In genomic region chr9:114527085-114527484, GRCm38 (mm10) we compare ENCODE assay signal across 8 mouse cellular contexts. TPM values are rescaled to one million over a fixed set of nuclear protein-coding genes. Genes with fewer than 3 reads are reported as not detected.
A peak's percentile ranks its signal among the peaks of the same experiment; 100 is the strongest.
DNase-seq lines count a peak whose midpoint lies in the region; ATAC-seq lines count a peak whose summit lies in the region.

No protein-coding gene starts in this region.

- ATAC-seq in forebrain, embryonic 16.5 days, result no peak; the same call in 1 of the 2 replicates
- ATAC-seq in hindbrain, embryonic 13.5 days (ENCODE audit: low FRiP score), result no peak
- ATAC-seq in limb, embryonic 15.5 days (ENCODE audit: insufficient number of reproducible peaks, low FRiP score, low TSS enrichment, low read depth), result no peak
- no peak for ATAC-seq in monocyte, adult 5-6 weeks (replicated peaks; ENCODE audit: insufficient number of reproducible peaks, low FRiP score, low TSS enrichment, poor library complexity, severe bottlenecking)

- peaks cover 12% of the 10 kb centered on the region for H3K4me1 ChIP-seq in forebrain, embryonic 16.5 days (replicated peaks; ENCODE audit: control insufficient read depth, insufficient read depth, low read length)
- peaks cover 37% of the 10 kb centered on the region for H3K4me1 ChIP-seq in hindbrain, embryonic 13.5 days (replicated peaks)
- peaks cover 28% of the 10 kb centered on the region for H3K4me1 ChIP-seq in limb, embryonic 15.5 days

- H3K9me3 ChIP-seq in forebrain, embryonic 16.5 days (ENCODE audit: control insufficient read depth, low read length), result no peaks in the 10 kb centered on the region
- H3K9me3 ChIP-seq in hindbrain, embryonic 13.5 days, result no peaks in the 10 kb centered on the region
- H3K9me3 ChIP-seq in limb, embryonic 15.5 days, result no peaks in the 10 kb centered on the region

- no peak overlapping the region for H3K4me3 ChIP-seq in forebrain, embryonic 16.5 days (replicated peaks; ENCODE audit: low read length)
- no peak overlapping the region; the same call in 1 of the 2 replicates for H3K4me3 ChIP-seq in hindbrain, embryonic 13.5 days
- peak overlapping the region; percentile 11; the same call in 1 of the 2 replicates for H3K4me3 ChIP-seq in limb, embryonic 15.5 days

- no peaks in the 10 kb centered on the region for H3K36me3 ChIP-seq in forebrain, embryonic 16.5 days (ENCODE audit: control insufficient read depth, insufficient read depth)
- no peaks in the 10 kb centered on the region for H3K36me3 ChIP-seq in hindbrain, embryonic 13.5 days
- H3K36me3 ChIP-seq in limb, embryonic 15.5 days, result no peaks in the 10 kb centered on the region

- H3K27ac ChIP-seq in forebrain, embryonic 16.5 days (ENCODE audit: low read length), result no peak overlapping the region
- no peak overlapping the region for H3K27ac ChIP-seq in hindbrain, embryonic 13.5 days
- H3K27ac ChIP-seq in limb, embryonic 15.5 days, result 0 out of 2 replicates have a peak overlapping the region, but pooled peaks have one; percentile 1

- DNase-seq in 3T3-L1 (ENCODE audit: low read depth, low spot score), result peak; percentile 95
- DNase-seq in WW6 (ENCODE audit: low read depth, low spot score), result peak; percentile 61
- peak; percentile 71 for DNase-seq in naive thymus-derived CD4-positive, alpha-beta T cell, adult 2 months (ENCODE audit: low read depth)
- DNase-seq in ovary, postnatal 14 days (ENCODE audit: low spot score), result no peak

- no peaks in the 10 kb centered on the region for H3K27me3 ChIP-seq in forebrain, embryonic 16.5 days (replicated peaks; ENCODE audit: control insufficient read depth, insufficient read depth, low read length)
- H3K27me3 ChIP-seq in hindbrain, embryonic 13.5 days, result no peaks in the 10 kb centered on the region
- H3K27me3 ChIP-seq in limb, embryonic 15.5 days, result no peaks in the 10 kb centered on the region

- WGBS in forebrain, embryonic 16.5 days, result 5% methylated on average over 16 of the region's 16 CpGs
- 1% methylated on average over 16 of the region's 16 CpGs for whole genome bisulfite sequencing in hindbrain, embryonic 13.5 days
- 9% methylated on average over 16 of the region's 16 CpGs for WGBS in limb, embryonic 15.5 days

- peak overlapping the region; percentile 4; the same call in 1 of the 2 replicates for H3K4me2 ChIP-seq in forebrain, embryonic 16.5 days (ENCODE audit: low read length)
- H3K4me2 ChIP-seq in hindbrain, embryonic 13.5 days, result peak overlapping the region; percentile 36
- peak overlapping the region; percentile 32 for H3K4me2 ChIP-seq in limb, embryonic 15.5 days

- H3K9ac ChIP-seq in forebrain, embryonic 16.5 days (replicated peaks; ENCODE audit: low read depth, low read length), result no peak overlapping the region
- H3K9ac ChIP-seq in hindbrain, embryonic 13.5 days, result no peak overlapping the region
- H3K9ac ChIP-seq in limb, embryonic 15.5 days, result no peak overlapping the region

RNA-seq across cellular contexts. Expression of gene C130032M10Rik, which starts 11.6 kb away (rescaled TPM):
- polyA plus RNA-seq in forebrain, embryonic 16.5 days (2015; fragmentation: Nextera tagmentation; extraction: Ambion mirVana), result not detected in 2 replicates
- 0.32 and 0.35 TPM in 2 replicates for polyA plus RNA-seq in hindbrain, embryonic 13.5 days (2015; fragmentation: Nextera tagmentation; extraction: Ambion mirVana)
- polyA plus RNA-seq in limb, embryonic 15.5 days (2015; fragmentation: Nextera tagmentation; extraction: Ambion mirVana), result 5.5 and 6.6 TPM in 2 replicates
- total RNA-seq in monocyte, adult 5-6 weeks (2017), result not detected in 3 replicates

RNA-seq across cellular contexts. Expression of gene Ccr4, which starts 22.4 kb away (rescaled TPM):
- polyA plus RNA-seq in forebrain, embryonic 16.5 days (2015; fragmentation: Nextera tagmentation; extraction: Ambion mirVana), result not detected in 2 replicates
- not detected in 2 replicates for polyA plus RNA-seq in hindbrain, embryonic 13.5 days (2015; fragmentation: Nextera tagmentation; extraction: Ambion mirVana)
- 4.5 and 5.7 TPM in 2 replicates for polyA plus RNA-seq in limb, embryonic 15.5 days (2015; fragmentation: Nextera tagmentation; extraction: Ambion mirVana)
- 0.19 to 0.43 TPM (median 0.38 TPM) in 3 replicates for total RNA-seq in monocyte, adult 5-6 weeks (2017)

RNA-seq across cellular contexts. Expression of gene Trim71, which starts 37.1 kb away (rescaled TPM):
- 0.12 and 0.13 TPM in 2 replicates for polyA plus RNA-seq in forebrain, embryonic 16.5 days (2015; fragmentation: Nextera tagmentation; extraction: Ambion mirVana)
- polyA plus RNA-seq in hindbrain, embryonic 13.5 days (2015; fragmentation: Nextera tagmentation; extraction: Ambion mirVana), result 0.50 and 0.53 TPM in 2 replicates
- polyA plus RNA-seq in limb, embryonic 15.5 days (2015; fragmentation: Nextera tagmentation; extraction: Ambion mirVana), result 0.24 and 0.27 TPM in 2 replicates
- 0.10 TPM in 1 of 3 replicates, not detected in the others for total RNA-seq in monocyte, adult 5-6 weeks (2017)
